Mouse (Mus musculus) thymus, postnatal 14 days (tissue): ENCODE results near the gene Cenpw.

Source experiments
- DNase-seq: peaks from one replicate; pipeline ENCODE4 v3.0.0; 2021

Gene Cenpw

GRCm38 (mm10) chr10:30199916-30200826, at the start of gene Cenpw:
TSS of gene Cenpw (minus strand) at chr10:30200560.
- peak; percentile 93 for DNase-seq

- no peak for DNase-seq
Observed at GRCm38 (mm10) chr10:30249654-30250053, 49.3 kb upstream of the Cenpw start.

GRCm38 (mm10) chr10:30199501-30199900, 859 bp downstream of the Cenpw start:
- peak; percentile 6 for DNase-seq

- DNase-seq = no peak
Observed at GRCm38 (mm10) chr10:30167700-30168099, 32.7 kb downstream of the Cenpw start.
